Mouse (Mus musculus) thymus, adult 18-20 months (tissue): Measurements from ENCODE around the gene Fto.

Experiments used
- DNase-seq, 2 experiments: peaks; one replicate each; pipeline ENCODE4 v3.0.0; 2022; ENCODE audit warnings: mixed read lengths in 2 of 2

Gene Fto

DNA sequence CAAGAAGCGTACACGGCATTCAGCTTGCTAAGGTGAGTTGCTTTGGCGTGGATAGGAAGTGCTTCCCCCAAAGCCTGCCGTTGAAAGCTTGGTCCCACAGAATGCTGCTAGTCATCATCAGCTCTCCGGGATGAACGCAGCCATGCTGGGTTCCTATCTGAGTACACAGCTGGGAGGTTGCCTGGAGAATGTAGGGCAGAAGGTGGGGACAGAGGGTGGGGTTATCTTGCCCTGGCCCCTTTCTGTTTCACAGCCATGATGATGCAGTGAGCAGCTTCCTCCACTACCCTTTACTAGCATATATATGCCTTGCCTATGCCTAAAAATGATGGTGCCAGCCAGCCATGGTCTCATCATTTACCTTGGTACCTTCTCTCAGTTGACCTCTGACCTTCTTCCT is 147.6 kb downstream of the Fto start:
- DNase-seq, result no peak

DNA sequence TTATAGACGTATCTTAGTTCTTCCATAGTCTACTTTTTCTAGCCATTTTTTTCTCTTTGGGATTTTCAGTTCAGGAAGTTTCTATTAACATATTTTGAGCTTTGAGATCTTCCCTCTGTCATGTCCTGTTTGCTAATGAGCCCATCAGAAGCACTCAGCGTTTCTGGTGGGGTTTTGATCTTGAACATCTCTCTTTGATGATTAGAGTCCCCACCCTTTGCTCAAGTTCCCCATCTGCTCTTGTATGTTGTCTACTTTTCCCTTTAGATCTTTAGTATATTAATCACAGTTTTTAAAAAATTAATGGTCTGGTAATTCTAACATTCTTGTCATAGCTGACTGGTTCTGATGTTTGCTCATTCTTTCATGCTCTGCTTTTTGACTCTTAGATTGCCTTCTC is 150.4 kb downstream of the Fto start:
- DNase-seq, result no peak

GRCm38 (mm10) chr8:91467463-91467862 is 154.1 kb downstream of the Fto start:
- no peak for DNase-seq

DNA sequence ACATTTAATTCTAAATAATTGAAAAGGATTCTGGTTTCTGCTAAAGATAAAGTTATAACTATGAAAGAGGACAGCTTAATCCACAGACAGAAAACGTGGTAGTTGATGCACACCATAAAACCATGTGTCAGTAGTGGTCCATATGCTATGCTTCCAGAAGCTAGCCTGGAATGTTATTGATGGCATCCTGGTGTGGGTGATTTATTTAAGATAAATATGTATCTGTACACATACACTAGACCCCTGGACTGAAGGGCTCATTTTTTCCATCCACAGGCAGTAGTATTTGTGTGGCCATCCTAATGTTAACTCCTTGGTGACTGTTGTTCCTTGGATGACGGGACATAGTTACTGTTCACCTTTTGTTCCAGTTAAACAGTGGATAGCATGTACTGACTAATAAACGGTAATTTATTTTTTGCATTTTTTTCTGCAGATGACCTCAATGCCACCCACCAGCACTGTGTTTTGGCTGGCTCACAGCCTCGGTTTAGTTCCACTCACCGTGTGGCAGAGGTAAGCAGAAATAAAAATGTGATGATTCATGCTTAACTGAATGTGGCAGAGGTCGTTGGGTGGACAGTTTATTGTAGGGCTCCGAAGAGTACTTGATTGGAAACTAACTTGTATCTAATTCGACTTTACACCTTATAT is 154.7 kb downstream of the Fto start:
- DNase-seq, result no peak

GRCm38 (mm10) chr8:91469441-91469840 is 156.1 kb downstream of the Fto start:
- DNase-seq, result no peak

DNA sequence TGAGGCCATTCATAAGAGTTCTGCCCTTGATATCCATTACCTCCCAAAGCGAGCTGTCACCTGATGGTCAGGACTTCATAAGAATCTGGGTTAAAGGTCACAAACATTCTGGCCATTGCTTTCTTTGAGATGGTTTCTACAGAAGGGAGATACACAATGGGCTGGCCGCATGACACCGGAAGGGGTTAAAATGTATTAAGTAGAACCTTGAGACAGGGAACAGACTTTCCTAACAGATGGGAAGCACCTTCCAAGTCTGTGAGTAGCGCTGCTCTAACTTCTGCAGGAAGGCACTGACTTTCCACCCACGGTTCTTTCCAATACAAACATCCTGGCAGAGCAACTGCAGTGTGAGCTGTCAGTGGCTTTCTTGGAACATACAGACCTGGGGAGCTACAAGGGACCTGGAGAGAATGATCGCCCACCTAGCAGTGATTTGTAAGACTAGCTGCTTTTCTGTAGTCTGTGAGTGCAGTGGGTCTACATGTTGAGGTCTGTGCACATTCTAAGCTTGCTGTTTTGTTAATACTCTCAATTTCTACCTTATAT is 161.5 kb downstream of the Fto start:
- no peak for DNase-seq

DNA sequence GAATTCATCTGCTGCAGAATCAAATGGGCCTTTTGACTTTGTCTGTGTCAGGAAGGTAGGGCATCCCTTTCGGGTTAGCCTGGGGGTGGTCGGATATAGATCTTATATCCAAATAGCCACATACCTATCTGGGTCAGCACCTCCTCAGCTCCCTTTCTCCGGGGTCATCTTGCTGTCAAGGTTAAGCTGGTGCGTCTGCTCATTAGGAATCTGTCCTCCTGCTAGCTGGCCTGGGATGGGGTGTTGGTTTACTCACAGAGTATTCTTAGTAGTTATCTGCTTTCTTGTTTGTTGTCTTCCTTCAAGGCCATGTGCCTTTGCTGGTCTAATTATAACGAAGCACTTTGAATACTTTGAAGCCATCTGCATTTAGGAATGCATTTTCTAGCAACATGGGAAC is 163.7 kb downstream of the Fto start:
- DNase-seq, result no peak

DNA sequence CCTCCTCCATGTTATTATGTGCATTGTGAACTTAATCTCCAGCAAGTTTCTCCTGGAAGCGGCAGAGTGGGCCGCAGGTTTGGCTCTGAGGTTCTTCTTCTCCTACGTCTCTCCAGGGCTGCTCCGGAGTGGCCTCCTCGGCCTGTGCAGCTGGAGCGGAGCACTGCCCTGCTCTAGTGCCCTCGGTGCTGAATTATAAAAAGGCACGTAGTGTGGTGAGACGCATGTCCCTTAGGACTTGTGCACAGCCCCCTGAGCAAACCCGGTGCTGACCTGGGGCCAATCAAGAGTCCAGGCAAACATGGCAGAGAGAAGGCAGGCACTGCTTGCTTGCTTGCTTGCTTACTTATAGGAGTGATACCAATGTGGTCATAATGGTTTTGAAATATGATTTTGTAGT is 164.1 kb downstream of the Fto start:
- DNase-seq, result no peak

- no peak for DNase-seq
These were observed 169.2 kb downstream of the Fto start for GRCm38 (mm10) chr8:91482511-91482910.

DNA sequence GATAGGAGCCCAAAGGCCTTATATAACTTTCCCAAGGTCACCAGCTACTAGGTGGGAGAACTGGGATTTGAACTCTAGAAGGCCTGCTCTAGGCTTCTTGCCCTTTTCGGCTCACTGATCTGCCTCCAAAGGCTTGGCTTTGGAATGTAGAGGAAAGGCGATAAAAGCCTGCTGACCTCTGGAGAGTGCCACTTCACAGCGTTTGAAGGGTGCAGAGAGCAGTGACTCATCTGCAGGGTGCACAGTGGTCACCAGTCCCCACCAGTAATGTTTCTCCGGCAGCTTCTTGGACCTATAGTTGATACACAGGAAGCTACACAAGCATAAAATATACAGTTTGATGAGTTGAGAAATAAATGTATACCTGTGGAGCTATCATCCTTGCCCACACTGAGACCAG is 173.1 kb downstream of the Fto start:
- no peak for DNase-seq

DNA sequence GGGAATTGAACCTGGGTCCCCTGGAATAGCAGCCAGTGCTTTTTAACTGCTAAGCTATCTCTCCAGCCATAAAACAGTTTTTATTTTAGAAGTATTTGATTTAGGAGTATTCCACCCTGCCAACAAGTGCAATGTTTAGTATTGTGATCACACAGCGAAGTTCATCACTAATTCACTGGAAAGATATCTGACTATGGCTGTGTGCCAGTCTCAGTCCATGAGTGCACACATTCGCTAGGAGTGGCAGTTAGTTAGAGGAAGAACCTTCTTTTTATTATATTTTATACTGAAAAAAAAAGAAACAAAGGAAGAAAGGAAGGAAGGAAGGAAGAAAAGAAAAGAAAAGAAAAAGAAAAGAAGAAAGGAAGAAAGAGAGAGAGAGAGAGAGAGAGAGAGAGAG is 174.1 kb downstream of the Fto start:
- no peak for DNase-seq

GRCm38 (mm10) chr8:91488086-91488783 is 174.9 kb downstream of the Fto start:
- no peak for DNase-seq

- no peak for DNase-seq
These were observed 175.6 kb downstream of the Fto start for GRCm38 (mm10) chr8:91488784-91489450.

DNA sequence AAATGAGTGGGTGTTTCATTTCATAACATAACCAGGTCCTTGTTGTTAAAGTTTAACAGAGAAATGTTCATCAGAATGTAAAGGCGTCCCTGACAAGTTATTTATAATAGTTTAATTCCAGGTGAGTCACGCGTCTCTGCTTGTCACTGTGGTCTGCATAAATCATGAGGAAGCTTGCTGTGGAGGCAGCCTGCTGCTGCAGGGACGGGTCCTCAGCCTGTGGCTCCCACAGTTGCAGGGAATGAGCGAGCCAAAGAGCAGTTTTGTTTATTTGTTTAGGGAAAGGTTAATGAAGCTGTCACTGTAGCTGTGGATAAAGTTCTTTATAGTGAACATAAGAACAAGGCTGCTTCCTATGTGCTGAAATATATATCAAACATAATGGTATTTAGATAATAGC is 176.7 kb downstream of the Fto start:
- no peak for DNase-seq

DNA sequence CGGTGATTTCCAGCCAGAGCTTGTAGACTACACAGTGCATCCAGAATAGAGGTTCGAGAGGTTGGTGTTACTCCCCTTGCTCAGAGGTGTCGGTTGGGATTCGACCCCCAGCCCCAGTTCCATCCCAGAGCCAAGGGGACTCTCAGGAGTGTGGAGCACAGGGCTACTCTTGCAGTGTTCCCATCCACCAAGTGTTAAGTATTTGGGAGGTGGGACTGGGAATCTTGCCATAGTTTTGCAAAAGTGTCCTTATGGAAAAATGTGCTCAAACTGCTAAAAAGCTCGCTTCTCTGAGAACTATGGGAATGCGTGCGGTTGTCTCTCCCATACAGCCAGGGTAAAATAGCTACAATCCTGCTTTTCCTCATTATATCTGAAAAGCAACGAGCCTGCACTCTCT is 180.0 kb downstream of the Fto start:
- DNase-seq, result no peak

DNA sequence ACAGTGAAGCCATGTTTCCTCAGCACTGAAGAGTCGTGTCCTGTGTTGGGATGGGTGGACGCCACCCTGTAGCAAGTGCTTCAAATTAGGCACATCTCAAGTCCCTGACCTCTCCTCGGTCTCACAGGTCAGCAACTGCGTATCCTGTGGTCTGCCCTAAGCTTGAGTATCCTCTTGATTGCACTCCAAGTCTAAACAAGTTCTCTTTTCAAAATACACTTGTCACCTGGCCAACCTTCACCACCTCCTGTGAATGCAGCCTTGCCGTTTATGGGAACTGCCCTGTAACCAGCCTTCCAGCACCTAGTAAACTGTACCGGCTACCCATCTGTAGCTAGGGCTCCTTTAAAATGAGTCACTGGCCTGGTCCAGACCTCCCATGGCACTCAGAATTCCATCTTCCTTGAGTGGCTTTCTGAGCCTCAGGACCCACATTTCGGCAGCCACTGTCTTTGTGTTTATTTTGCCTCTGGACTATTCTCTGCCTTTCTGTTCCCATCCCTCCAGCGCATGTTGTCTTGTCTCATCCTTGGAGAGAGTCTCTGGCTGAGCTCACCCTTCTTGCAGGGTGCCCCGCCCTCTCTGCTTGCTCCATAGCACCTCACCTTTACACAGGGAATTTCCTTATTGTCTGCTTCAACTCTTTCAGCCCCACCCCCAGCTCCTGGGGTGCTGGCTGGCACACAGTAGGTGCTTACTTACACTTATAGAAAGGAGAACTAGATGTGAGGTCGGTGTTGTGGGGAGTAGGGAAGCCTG is 181.4 kb downstream of the Fto start:
- DNase-seq, result no peak

- DNase-seq, result no peak
These were observed 181.9 kb downstream of the Fto start for GRCm38 (mm10) chr8:91495260-91495601.

DNA sequence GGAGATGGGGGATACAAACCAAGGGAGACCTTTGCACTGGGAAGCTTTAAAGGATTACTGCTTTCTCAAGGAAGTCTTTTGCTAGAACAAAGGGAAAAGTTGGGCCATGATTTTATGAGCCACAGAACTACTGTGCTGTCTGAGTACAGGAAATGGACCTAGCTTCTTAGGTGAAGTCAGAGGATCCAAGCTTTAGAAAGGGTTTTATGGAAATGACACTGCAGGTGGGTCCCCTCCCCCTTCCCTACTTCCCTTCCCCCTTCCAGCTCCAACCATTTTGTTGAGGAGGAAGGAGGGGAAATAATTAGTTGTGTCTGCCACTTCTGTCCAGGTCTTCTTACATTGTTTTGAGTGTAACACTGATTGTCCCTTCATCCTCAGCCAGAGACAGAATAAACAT is 182.7 kb downstream of the Fto start:
- DNase-seq, result no peak

GRCm38 (mm10) chr8:91496936-91497335 is 183.6 kb downstream of the Fto start:
- no peak for DNase-seq

DNA sequence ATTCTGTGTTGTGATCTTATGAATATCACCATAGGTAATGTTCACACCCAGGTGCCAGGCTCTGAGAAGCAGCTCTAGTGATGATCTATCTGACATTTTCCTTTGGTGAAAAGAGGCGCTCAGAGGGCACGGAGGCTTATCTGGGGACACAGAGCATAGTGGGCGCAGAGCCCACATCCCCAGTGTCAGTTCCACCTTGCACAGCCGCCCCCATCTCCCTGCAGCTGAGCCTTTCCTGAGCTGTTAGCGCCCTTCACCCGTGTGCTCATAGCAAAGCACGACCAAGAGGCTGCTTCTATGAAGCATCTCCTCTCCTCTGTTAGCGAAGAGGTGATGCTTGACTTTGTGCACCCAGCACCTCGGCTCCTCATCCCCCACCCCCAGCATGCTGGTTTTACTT is 185.3 kb downstream of the Fto start:
- no peak for DNase-seq

GRCm38 (mm10) chr8:91499303-91499702 is 186.0 kb downstream of the Fto start:
- DNase-seq, result no peak

- DNase-seq, result no peak
These were observed 188.8 kb downstream of the Fto start for GRCm38 (mm10) chr8:91501960-91502600.

DNA sequence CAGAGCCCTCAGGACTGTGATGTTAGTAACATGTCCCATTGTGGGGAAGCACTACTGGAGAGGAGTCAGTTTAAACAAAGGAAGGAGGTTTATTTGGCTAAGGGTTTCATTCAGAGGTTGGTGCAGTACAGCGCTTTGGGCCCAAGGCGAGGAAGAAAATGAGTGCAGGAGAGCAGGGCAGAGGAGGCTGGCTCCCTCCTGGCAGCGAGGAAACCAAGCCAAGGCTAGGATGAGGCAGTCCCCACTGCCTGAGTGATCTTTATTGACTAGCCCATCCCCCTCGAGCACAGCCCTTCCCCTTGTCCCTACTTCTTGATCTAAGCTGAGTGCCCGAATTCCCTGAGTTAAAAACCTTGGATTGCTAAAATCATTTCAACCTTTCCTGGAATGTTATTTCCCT is 189.5 kb downstream of the Fto start:
- DNase-seq, result no peak
